Mouse (Mus musculus) limb, embryonic 11.5 days (tissue): ENCODE measurements at regions not wholly inside any gene's neighbourhood (a gene's known extent, or its start where the extent isn't known, plus 50 kb on each side); places are given as distances from the start of the nearest gene placed in this dataset.

Source experiments
- ATAC-seq: fragments of 200-750 bp; cut with Nextera tagmentation; 2 replicates; pipeline ENCODE4 v1.8.0; 2017; ENCODE audit warnings: low read depth; ENCODE audit not compliant: insufficient number of reproducible peaks, low FRiP score, low TSS enrichment
- DNase-seq: peaks from one replicate; pipeline ENCODE4 v3.0.0-alpha.2; 2015; ENCODE audit warnings: low spot score
- H3K27ac ChIP-seq: fragments of 300-500 bp; sonication (generic); replicated peaks from 2 replicates; pipeline ENCODE4 v1.5.1; 2014; ENCODE audit warnings: low read depth, mild to moderate bottlenecking, low read length
- H3K27me3 ChIP-seq: fragments of 300-500 bp; sonication (generic); 2 replicates; pipeline ENCODE4 v1.6.1; 2014; ENCODE audit warnings: mild to moderate bottlenecking, low read length, mixed read lengths; ENCODE audit not compliant: control insufficient read depth, insufficient read depth
- H3K36me3 ChIP-seq: fragments of 300-500 bp; sonication (generic); 2 replicates; pipeline ENCODE4 v1.6.1; 2014; ENCODE audit warnings: mild to moderate bottlenecking, low read length, moderate library complexity, mixed read lengths; ENCODE audit not compliant: control insufficient read depth, insufficient read depth
- H3K4me1 ChIP-seq: fragments of 300-500 bp; sonication (generic); 2 replicates; pipeline ENCODE4 v1.6.1; 2014; ENCODE audit warnings: low read length, mixed read lengths; ENCODE audit not compliant: control insufficient read depth, insufficient read depth
- H3K4me2 ChIP-seq: fragments of 300-500 bp; sonication (generic); 2 replicates; pipeline ENCODE4 v1.6.1; 2014; ENCODE audit warnings: low read depth, mild to moderate bottlenecking, moderate library complexity; ENCODE audit not compliant: severe bottlenecking
- H3K4me3 ChIP-seq: fragments of 300-500 bp; sonication (generic); 2 replicates; pipeline ENCODE4 v1.5.1; 2014; ENCODE audit warnings: low read depth, low read length
- H3K9ac ChIP-seq: fragments of 300-500 bp; sonication (generic); 2 replicates; pipeline ENCODE4 v1.6.1; 2014; ENCODE audit warnings: mild to moderate bottlenecking, low read length
- H3K9me3 ChIP-seq: fragments of 300-500 bp; sonication (generic); 2 replicates; pipeline ENCODE4 v1.6.1; 2016; ENCODE audit warnings: low read length; ENCODE audit not compliant: control insufficient read depth
- WGBS: fragments of 180-500 bp; shearing (Covaris S2); extraction: QIAGEN DNeasy Blood & Tissue Kit; methylation state at CpG from one replicate; pipeline ENCODE4 v1.1.7; 2014; 5-methylcytosine and 5-hydroxymethylcytosine counted together

DNA sequence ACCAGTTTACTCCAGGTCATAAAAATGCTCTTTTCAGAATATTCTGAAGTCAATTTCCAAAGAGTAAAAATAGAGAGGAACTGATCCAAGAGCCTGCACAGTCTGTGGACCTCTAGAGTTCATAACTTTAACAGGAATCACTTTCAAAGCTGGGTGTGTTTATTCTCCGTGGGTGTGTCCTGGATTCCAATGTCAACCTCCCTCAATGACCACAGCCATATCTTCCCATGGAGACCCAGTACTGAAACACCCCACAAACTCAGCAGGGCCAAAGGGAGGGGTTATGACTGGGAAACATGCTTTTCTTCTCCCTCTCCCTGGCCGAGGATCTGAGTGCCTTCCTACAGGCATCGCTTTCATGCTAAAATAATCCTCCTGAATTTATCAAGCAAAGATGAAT, 87.6 kb upstream of the Plekhg1 start:
- DNase-seq = no peak
- Histone ChIP-seq H3K36me3 (no peaks in the 10 kb centered on the region), H3K27ac (no peak overlapping the region), H3K9me3 (no peaks in the 10 kb centered on the region), H3K4me3 (no peak overlapping the region), H3K27me3 (no peaks in the 10 kb centered on the region), H3K9ac (no peak overlapping the region), H3K4me1 (no peaks in the 10 kb centered on the region), H3K4me2 (no peak overlapping the region)
- ATAC-seq = no peak
- 80% methylated on average over 3 of the region's 3 CpGs for WGBS

DNA sequence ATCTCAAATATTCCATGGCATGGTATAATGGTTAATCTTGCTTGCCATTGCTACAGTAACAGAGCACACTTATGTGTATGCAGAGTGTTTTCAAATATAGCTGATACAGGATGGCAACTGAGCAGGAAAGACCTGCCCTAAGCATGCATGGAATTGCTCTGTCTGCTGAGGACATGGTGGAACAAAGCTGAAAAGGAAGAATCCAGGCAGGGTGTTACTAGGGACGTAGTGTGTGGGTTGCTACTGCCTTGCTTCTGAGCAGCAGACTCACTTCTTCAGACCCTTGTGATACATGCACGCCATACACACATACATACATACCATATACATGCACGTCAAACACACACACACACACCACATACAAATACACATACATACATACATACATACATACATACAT, 84.1 kb upstream of the Plekhg1 start:
- Histone ChIP-seq H3K27ac (no peak overlapping the region), H3K4me1 (no peaks in the 10 kb centered on the region), H3K9me3 (no peaks in the 10 kb centered on the region), H3K4me2 (no peak overlapping the region), H3K36me3 (no peaks in the 10 kb centered on the region), H3K9ac (no peak overlapping the region), H3K4me3 (no peak overlapping the region), H3K27me3 (no peaks in the 10 kb centered on the region)
- WGBS = 97% methylated on average over 3 of the region's 3 CpGs
- ATAC-seq = no peak
- DNase-seq = no peak

DNA sequence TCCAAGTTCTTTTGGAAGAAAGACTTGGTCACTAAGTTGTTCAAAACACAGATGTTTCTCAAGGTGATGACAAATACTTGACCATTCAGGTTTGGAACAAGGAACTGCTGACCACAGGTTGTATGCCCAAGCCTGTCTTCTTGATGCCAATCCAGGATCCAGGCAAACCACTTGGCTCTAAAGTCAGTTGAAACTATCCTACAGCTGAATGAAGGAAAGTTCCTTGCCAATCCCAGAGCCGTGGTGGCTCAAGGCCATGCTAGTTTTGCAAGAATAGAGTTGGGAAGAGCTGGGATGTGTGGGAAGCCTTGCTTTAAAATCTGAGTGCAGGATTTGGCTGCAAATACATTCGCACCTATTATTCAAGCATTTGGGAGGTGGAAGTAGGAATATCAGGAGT, 78.0 kb upstream of the Plekhg1 start:
- H3K4me3 ChIP-seq = no peak overlapping the region
- no peaks in the 10 kb centered on the region for H3K36me3 ChIP-seq
- DNase-seq = no peak
- no peak overlapping the region for H3K27ac ChIP-seq
- H3K9me3 ChIP-seq = no peaks in the 10 kb centered on the region
- H3K27me3 ChIP-seq = no peaks in the 10 kb centered on the region
- H3K4me2 ChIP-seq = no peak overlapping the region
- no peak overlapping the region for H3K9ac ChIP-seq
- H3K4me1 ChIP-seq = no peaks in the 10 kb centered on the region
- no peak for ATAC-seq
- WGBS = 85% methylated on average over 2 of the region's 2 CpGs

DNA sequence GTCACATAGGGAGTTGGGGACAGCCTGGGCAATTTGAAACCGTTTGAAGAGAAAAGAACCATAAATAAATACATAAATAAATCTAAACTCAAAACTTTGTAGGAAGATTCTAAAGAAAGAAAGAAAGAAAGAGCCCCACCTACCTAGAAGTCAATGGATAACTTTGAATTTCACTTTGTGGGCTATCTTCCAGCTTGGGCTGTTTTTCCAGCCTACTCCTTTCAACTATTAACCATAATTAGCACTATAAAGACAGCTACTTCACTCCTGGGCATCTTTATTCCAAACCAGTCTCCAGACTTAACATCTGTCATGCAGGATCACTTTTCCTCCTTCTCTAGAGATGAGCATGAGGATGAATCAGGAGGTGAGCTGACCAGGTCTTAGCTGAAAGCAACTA, 77.6 kb upstream of the Plekhg1 start:
- no peak overlapping the region for H3K9ac ChIP-seq
- H3K36me3 ChIP-seq = no peaks in the 10 kb centered on the region
- no peak overlapping the region for H3K27ac ChIP-seq
- WGBS = 67% methylated on average over 1 of the region's 1 CpGs
- H3K9me3 ChIP-seq = no peaks in the 10 kb centered on the region
- no peaks in the 10 kb centered on the region for H3K4me1 ChIP-seq
- DNase-seq (no peak), ATAC-seq (no peak)
- H3K4me2 ChIP-seq = no peak overlapping the region
- no peaks in the 10 kb centered on the region for H3K27me3 ChIP-seq
- H3K4me3 ChIP-seq = no peak overlapping the region

DNA sequence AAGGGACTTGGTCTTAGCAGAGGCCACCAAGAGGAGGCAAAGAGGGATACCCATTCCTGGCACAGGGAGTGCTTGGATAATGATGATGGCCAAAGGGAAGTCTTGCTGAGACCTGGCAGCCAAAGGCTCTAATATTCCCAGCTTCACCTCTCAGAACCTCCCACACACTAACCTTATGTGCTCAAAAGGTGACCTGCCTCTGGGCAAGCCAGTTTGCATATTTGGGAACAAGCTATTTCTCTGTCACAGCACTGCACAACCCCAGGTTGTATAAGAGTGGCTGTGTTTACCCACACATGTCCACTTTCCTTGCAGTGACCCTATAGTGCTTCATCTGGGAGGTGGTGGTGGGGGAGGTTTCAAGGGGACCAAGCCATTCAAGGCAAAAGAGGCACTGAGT, 76.9 kb upstream of the Plekhg1 start:
- Histone ChIP-seq H3K4me2 (no peak overlapping the region), H3K4me1 (no peaks in the 10 kb centered on the region), H3K9me3 (no peaks in the 10 kb centered on the region), H3K4me3 (no peak overlapping the region), H3K27ac (no peak overlapping the region), H3K36me3 (no peaks in the 10 kb centered on the region), H3K9ac (no peak overlapping the region), H3K27me3 (no peaks in the 10 kb centered on the region)
- DNase-seq (no peak), ATAC-seq (no peak)

DNA sequence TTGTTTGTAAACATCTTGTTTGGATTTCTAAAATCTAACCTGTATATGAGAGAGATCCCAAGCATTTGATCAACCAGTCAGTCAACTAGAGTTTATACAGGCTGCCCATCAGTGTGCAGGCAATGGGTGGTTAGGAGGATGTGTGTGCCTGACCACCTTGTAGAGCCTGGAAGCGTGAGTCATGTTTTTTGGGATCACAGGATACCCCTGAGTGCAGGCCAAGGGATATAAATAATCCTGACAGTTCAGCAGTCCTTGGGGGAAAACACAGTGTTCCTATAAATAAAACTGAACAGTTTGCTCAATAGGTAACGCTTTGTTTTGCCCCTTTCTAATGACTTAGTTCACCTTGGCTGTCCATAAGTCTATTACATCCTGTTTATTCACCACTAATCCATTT, 55.7 kb upstream of the Plekhg1 start:
- no peak overlapping the region for H3K4me2 ChIP-seq
- no peak overlapping the region for H3K9ac ChIP-seq
- H3K9me3 ChIP-seq = no peaks in the 10 kb centered on the region
- WGBS = 59% methylated on average over 2 of the region's 2 CpGs
- no peak overlapping the region for H3K27ac ChIP-seq
- no peaks in the 10 kb centered on the region for H3K4me1 ChIP-seq
- no peak overlapping the region for H3K4me3 ChIP-seq
- DNase-seq (no peak), ATAC-seq (no peak)
- H3K36me3 ChIP-seq = no peaks in the 10 kb centered on the region
- no peaks in the 10 kb centered on the region for H3K27me3 ChIP-seq
